27 mouse cellular contexts compared by ENCODE assay signal in the genomic region with DNA sequence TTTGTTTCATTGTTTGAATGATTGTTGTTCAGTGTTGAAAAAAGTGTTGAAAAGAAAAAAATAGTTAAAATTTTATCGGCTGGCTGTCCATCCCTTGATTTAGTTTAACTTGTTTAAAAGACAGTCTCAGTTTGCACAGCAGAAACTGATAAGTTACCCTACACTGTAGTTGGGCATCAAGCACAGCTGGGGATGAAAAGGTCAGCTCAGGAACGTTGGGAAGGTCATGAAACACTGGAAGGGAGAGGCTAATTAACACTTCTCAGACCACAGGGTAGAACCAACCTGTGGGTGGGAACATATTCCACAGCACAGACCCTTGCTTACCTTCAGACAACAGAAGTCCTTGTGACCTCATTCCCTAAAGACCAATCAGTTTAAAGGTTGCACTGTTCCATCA. TPM values are rescaled to one million over a fixed set of nuclear protein-coding genes. Genes with fewer than 3 reads are reported as not detected.
DNase-seq lines count a peak whose midpoint lies in the region; ATAC-seq and TF ChIP-seq lines count a peak whose summit lies in the region.
"Had no signal": no experiment of that assay in that cellular context is flagged by ENCODE, and none has a peak within 500 bp of the region (broad histone marks: within the 10 kb centered on the region; RNA-seq: fewer than 3 reads in every experiment).

No protein-coding gene starts in this region.

- TF ChIP-seq CTCF in hindbrain, postnatal 0 days (IDR thresholded peaks at IDR 0.05; ENCODE audit: low read depth) = no peak

- no peak overlapping the region for H3K27ac ChIP-seq in hindbrain, postnatal 0 days
- H3K27ac ChIP-seq in kidney, embryonic 14.5 days (ENCODE audit: low read depth, low read length) = no peak overlapping the region

- no peaks in the 10 kb centered on the region for H3K27me3 ChIP-seq in hindbrain, postnatal 0 days (ENCODE audit: insufficient read depth, low read length)
- no peaks in the 10 kb centered on the region for H3K27me3 ChIP-seq in kidney, embryonic 14.5 days (ENCODE audit: control insufficient read depth, insufficient read depth, low read length)
- H3K27me3 ChIP-seq: CH12.LX, Patski had no signal

- H3K9me3 ChIP-seq in hindbrain, postnatal 0 days (ENCODE audit: low read length) = 0 out of 2 replicates have a peak, but pooled peaks cover 2% of the 10 kb centered on the region
- peaks cover 7% of the 10 kb centered on the region for H3K9me3 ChIP-seq in kidney, embryonic 14.5 days (ENCODE audit: control insufficient read depth, low read length)
- H3K9me3 ChIP-seq: G1E had no signal

- H3K9ac ChIP-seq in hindbrain, postnatal 0 days (replicated peaks; ENCODE audit: low read length) = no peak overlapping the region
- H3K9ac ChIP-seq in kidney, embryonic 14.5 days (ENCODE audit: low read depth, low read length) = no peak overlapping the region

- ATAC-seq in hindbrain, postnatal 0 days = no peak
- no peak for ATAC-seq in kidney, embryonic 14.5 days (ENCODE audit: low FRiP score, low TSS enrichment)
- ATAC-seq: activated CD4-positive, CD25-positive, alpha-beta regulatory T cell, adult 4 months; CD4-positive, CD25-positive, alpha-beta regulatory T cell, adult 4 months; Patski had no signal

- 58% methylated on average over 2 of the region's 2 CpGs for WGBS in hindbrain, postnatal 0 days
- 57% methylated on average over 2 of the region's 2 CpGs for WGBS in kidney, embryonic 14.5 days

- no peaks in the 10 kb centered on the region for H3K36me3 ChIP-seq in hindbrain, postnatal 0 days (ENCODE audit: insufficient read depth, low read length)
- H3K36me3 ChIP-seq in kidney, embryonic 14.5 days (ENCODE audit: control insufficient read depth, insufficient read depth, low read length) = no peaks in the 10 kb centered on the region
- H3K36me3 ChIP-seq: G1E had no signal

- peak; percentile 30 for DNase-seq in heart, adult 11 months
- DNase-seq in heart, postnatal 10 days = no peak
- DNase-seq in ES-CJ7 (ENCODE audit: low read depth, low spot score) = peak; percentile 59
- peak; percentile 64 for DNase-seq in R1 (ENCODE audit: low read depth, low spot score)
- DNase-seq in ZHBTc4 (ENCODE audit: low read depth, low spot score) = peak; percentile 29
- no peak for DNase-seq in gastrocnemius, postnatal 14 days
- DNase-seq in hindbrain, postnatal 0 days (ENCODE audit: low spot score) = no peak
- DNase-seq: adrenal gland, adult 2 months; adrenal gland, adult 8-10 months; adrenal gland, postnatal 10 days; adrenal gland, postnatal 14 days; adrenal gland, postnatal 25 days; adrenal gland, postnatal 36 days; B cell, adult 2 months; cerebellum, adult 11 months; cerebellum, adult 11-12 months; cerebellum, adult 18-20 months; cerebellum, adult 2 months; cerebellum, adult 8-10 months had no signal

- no peak overlapping the region for H3K4me2 ChIP-seq in hindbrain, postnatal 0 days (ENCODE audit: low read depth, low read length)
- no peak overlapping the region for H3K4me2 ChIP-seq in kidney, embryonic 14.5 days (replicated peaks; ENCODE audit: low read depth, low read length)

- no peaks in the 10 kb centered on the region for H3K4me1 ChIP-seq in hindbrain, postnatal 0 days (ENCODE audit: insufficient read depth, low read length)
- no peaks in the 10 kb centered on the region for H3K4me1 ChIP-seq in kidney, embryonic 14.5 days (ENCODE audit: control insufficient read depth, insufficient read depth, low read length)

- no peak overlapping the region for H3K4me3 ChIP-seq in hindbrain, postnatal 0 days (ENCODE audit: low read length)
- H3K4me3 ChIP-seq in kidney, embryonic 14.5 days (ENCODE audit: low read length) = no peak overlapping the region

- intact Hi-C loops in heart, postnatal 10 days (cut with DNase I) = no loop called here
- intact Hi-C loops in gastrocnemius, postnatal 14 days (cut with DNase I; ENCODE audit: low total_unique reads) = no loop called here

RNA-seq across cellular contexts. Expression of gene 4930505A04Rik, which starts 25.5 kb away (rescaled TPM):
- total RNA-seq in heart, postnatal 10 days (2021) = not detected
- not detected for total RNA-seq in gastrocnemius, postnatal 14 days (2021)
- total RNA-seq in hindbrain, postnatal 0 days (2014; rRNA removed) = not detected in 2 replicates
- 0.47 and 0.54 TPM in 2 replicates for polyA plus RNA-seq in hindbrain, postnatal 0 days (2015; fragmentation: Nextera tagmentation; extraction: Ambion mirVana)
- not detected in 2 replicates for polyA plus RNA-seq in kidney, embryonic 14.5 days (2014; fragmentation: Nextera tagmentation; extraction: Ambion mirVana)
- total RNA-seq: adrenal gland, postnatal 25 days; CH12.LX; G1E; MEL had no signal
- polyA plus RNA-seq: activated CD4-positive, CD25-positive, alpha-beta regulatory T cell, adult 4 months; adrenal gland, adult 2 months; C2C12; CD4-positive, CD25-positive, alpha-beta regulatory T cell, adult 4 months; G1E; Patski had no signal

Comparison
In these comparisons a context has a peak if more than half of its experiments do, and no peak if none do; other contexts are left out.
1. DNase-seq: peak in heart, adult 11 months (single experiment), ES-CJ7 (single experiment), R1 (single experiment) and ZHBTc4 (single experiment); none in heart, postnatal 10 days (0 of 2), gastrocnemius, postnatal 14 days (single experiment) and hindbrain, postnatal 0 days (single experiment).